Mouse (Mus musculus): ENCODE data around the gene Hhex. TPM values are rescaled to one million over a fixed set of nuclear protein-coding genes. Genes with fewer than 3 reads are reported as not detected.

Hhex gene
- polyA plus RNA-seq, 2 experiments, result 4.5 to 8.0 TPM

DNA sequence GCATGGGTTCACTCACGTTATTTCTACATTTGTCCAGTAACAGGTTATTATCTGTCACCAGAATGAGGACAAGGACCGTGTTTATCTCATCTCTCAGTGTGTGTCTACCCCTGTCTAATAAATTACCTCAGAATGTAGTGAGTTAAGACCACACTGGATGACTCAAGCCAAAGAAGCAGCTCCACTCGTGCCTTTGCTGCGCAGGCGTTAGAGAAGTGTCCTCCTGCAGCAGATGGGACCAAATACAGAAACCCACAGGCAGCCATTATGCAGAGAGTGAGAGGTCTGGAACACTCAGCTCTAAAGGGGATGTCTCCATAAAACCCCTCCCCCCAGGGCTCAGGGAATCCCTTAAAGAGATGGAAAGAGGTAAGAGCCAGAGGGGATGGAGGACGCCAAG, 50.2 kb downstream of the Hhex start:
- TF ChIP-seq POLR2A (IDR thresholded peaks at IDR 0.05; ENCODE audit: borderline replicate concordance, extremely low read depth, insufficient read depth, insufficient read length), result no peak
- no peak overlapping the region for H3K9ac ChIP-seq (ENCODE audit: low read depth, low read length, severe bottlenecking)
- H3K36me3 ChIP-seq (ENCODE audit: control insufficient read depth, insufficient read depth, low read length), result no peaks in the 10 kb centered on the region
- no peak for ATAC-seq (ENCODE audit: low FRiP score, low read depth)
- H3K4me1 ChIP-seq (ENCODE audit: control insufficient read depth, insufficient read depth, low read length), result no peaks in the 10 kb centered on the region
- H3K4me3 ChIP-seq (replicated peaks; ENCODE audit: low read length), result no peak overlapping the region
- 72% methylated on average over 6 of the region's 6 CpGs for WGBS
- no peak overlapping the region for H3K4me2 ChIP-seq (replicated peaks; ENCODE audit: low read depth, low read length, severe bottlenecking)
- H3K27ac ChIP-seq (replicated peaks; ENCODE audit: low read depth, low read length), result no peak overlapping the region
- no peaks in the 10 kb centered on the region for H3K27me3 ChIP-seq (ENCODE audit: control insufficient read depth, insufficient read depth, low read length)
- DNase-seq (ENCODE audit: low spot score), result no peak
- H3K9me3 ChIP-seq (ENCODE audit: control insufficient read depth, low read length), result no peaks in the 10 kb centered on the region

DNA sequence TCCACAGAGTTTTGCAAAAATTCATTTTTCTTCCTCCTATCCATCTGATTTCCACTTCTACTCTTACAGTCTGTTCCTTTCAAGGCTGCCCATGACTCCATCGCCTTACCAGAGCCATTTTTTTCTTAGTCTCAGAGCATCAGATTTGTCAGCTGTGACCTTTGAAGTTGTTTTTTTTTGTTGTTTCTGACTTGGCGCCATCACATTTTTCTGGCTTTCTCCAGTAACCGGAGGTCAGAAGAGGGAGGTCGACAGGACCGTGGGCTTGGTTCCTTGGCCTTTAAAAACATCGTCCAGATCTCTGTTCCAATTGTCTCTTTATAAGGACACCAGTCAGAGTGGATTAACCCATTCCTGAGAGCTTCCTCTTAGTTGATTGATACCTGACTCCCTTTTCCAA, 52.2 kb downstream of the Hhex start:
- H3K36me3 ChIP-seq (ENCODE audit: control insufficient read depth, insufficient read depth, low read length), result no peaks in the 10 kb centered on the region
- DNase-seq (ENCODE audit: low spot score) (no peak), ATAC-seq (ENCODE audit: low FRiP score, low read depth) (no peak)
- H3K4me1 ChIP-seq (ENCODE audit: control insufficient read depth, insufficient read depth, low read length), result no peaks in the 10 kb centered on the region
- no peaks in the 10 kb centered on the region for H3K9me3 ChIP-seq (ENCODE audit: control insufficient read depth, low read length)
- H3K27me3 ChIP-seq (ENCODE audit: control insufficient read depth, insufficient read depth, low read length), result no peaks in the 10 kb centered on the region
- WGBS, result 86% methylated on average over 6 of the region's 6 CpGs
- no peak overlapping the region for H3K9ac ChIP-seq (ENCODE audit: low read depth, low read length, severe bottlenecking)
- no peak overlapping the region for H3K4me2 ChIP-seq (replicated peaks; ENCODE audit: low read depth, low read length, severe bottlenecking)
- H3K27ac ChIP-seq (replicated peaks; ENCODE audit: low read depth, low read length), result no peak overlapping the region
- H3K4me3 ChIP-seq (replicated peaks; ENCODE audit: low read length), result no peak overlapping the region
- no peak for TF ChIP-seq POLR2A (IDR thresholded peaks at IDR 0.05; ENCODE audit: borderline replicate concordance, extremely low read depth, insufficient read depth, insufficient read length)

DNA sequence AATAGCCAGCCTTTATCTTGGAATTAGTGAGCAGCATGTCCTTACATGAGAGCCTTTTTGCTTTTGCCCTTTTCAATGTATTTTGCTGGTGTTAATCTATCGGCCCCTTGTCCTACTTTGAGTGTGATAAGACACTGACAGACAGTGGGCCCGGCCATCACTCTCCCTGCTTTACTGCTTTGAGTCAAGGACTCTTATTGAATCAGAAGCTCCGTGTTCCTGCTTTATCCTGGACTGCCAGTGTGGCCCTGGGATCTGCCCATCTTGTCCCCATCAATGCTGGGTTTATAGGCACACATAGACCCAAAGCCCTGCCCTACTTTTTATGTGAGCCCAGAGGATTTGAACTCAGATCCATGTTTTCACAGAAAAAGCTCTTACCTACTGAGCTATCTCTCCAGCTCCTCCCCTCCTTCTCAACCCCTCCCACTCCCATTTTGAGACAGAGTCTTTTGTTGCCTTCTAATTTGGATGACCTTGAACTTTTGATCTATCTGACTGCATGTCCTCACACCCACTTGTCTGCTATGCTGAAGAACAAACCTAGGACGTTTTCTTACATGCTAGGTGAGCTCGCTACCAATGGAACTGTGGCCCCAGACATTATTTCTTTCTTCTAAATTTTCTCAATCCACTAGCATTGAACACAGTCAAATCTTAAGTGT, 53.3 kb downstream of the Hhex start:
- H3K36me3 ChIP-seq (ENCODE audit: control insufficient read depth, insufficient read depth, low read length), result no peaks in the 10 kb centered on the region
- TF ChIP-seq POLR2A (IDR thresholded peaks at IDR 0.05; ENCODE audit: borderline replicate concordance, extremely low read depth, insufficient read depth, insufficient read length), result no peak
- no peaks in the 10 kb centered on the region for H3K27me3 ChIP-seq (ENCODE audit: control insufficient read depth, insufficient read depth, low read length)
- no peak for DNase-seq (ENCODE audit: low spot score)
- H3K27ac ChIP-seq (replicated peaks; ENCODE audit: low read depth, low read length), result no peak overlapping the region
- WGBS, result 87% methylated on average over 5 of the region's 5 CpGs
- H3K9me3 ChIP-seq (ENCODE audit: control insufficient read depth, low read length), result no peaks in the 10 kb centered on the region
- H3K9ac ChIP-seq (ENCODE audit: low read depth, low read length, severe bottlenecking), result no peak overlapping the region
- H3K4me1 ChIP-seq (ENCODE audit: control insufficient read depth, insufficient read depth, low read length), result no peaks in the 10 kb centered on the region
- ATAC-seq (ENCODE audit: low FRiP score, low read depth), result no peak
- H3K4me3 ChIP-seq (replicated peaks; ENCODE audit: low read length), result no peak overlapping the region
- no peak overlapping the region for H3K4me2 ChIP-seq (replicated peaks; ENCODE audit: low read depth, low read length, severe bottlenecking)

DNA sequence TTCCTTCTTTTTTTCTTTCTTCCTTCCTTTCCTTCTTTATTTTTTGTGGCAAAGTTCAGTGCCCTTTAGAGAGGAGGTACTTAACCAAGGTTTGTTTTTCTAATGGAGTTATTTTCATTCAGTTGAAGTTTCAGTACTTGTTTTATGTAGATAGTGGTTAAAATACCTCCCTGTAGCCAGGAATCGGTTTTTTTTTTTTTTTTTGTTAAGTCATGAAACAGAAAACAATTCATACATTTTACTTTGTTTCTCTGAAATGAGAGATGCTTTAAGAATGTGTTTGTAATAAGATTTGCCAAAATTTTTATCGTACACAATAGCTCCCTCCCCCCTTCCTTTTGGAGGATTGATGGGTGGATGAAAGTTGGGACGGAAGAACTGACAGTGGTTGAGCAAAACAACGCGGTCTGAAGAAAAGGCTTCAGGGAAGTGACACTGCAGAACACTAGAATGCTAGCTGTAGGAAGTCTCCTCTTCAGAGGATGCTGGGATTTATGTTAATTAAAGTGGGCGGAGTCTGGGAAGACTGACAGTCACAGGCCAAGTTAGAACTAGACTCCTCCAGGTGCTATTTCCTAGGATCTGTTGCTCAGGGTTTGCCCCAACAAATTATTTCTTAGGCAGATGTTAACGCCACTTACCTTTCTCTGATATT, 54.1 kb downstream of the Hhex start:
- DNase-seq (ENCODE audit: low spot score) (no peak), ATAC-seq (ENCODE audit: low FRiP score, low read depth) (no peak)
- H3K4me3 ChIP-seq (replicated peaks; ENCODE audit: low read length), result no peak overlapping the region
- TF ChIP-seq POLR2A (IDR thresholded peaks at IDR 0.05; ENCODE audit: borderline replicate concordance, extremely low read depth, insufficient read depth, insufficient read length), result no peak
- no peaks in the 10 kb centered on the region for H3K4me1 ChIP-seq (ENCODE audit: control insufficient read depth, insufficient read depth, low read length)
- WGBS, result 71% methylated on average over 7 of the region's 7 CpGs
- H3K9ac ChIP-seq (ENCODE audit: low read depth, low read length, severe bottlenecking), result no peak overlapping the region
- H3K27me3 ChIP-seq (ENCODE audit: control insufficient read depth, insufficient read depth, low read length), result no peaks in the 10 kb centered on the region
- H3K4me2 ChIP-seq (replicated peaks; ENCODE audit: low read depth, low read length, severe bottlenecking), result no peak overlapping the region
- H3K9me3 ChIP-seq (ENCODE audit: control insufficient read depth, low read length), result no peaks in the 10 kb centered on the region
- no peaks in the 10 kb centered on the region for H3K36me3 ChIP-seq (ENCODE audit: control insufficient read depth, insufficient read depth, low read length)
- no peak overlapping the region for H3K27ac ChIP-seq (replicated peaks; ENCODE audit: low read depth, low read length)

Other genes starting within 250 kb of the Hhex start
- 65.3 and 67.0 TPM in 2 replicates for gene March5, start 227.3 kb upstream of the Hhex start, polyA plus RNA-seq (2012; rRNA removed)
- 106 and 112 TPM in 2 replicates for gene March5, start 227.3 kb upstream of the Hhex start, polyA plus RNA-seq (2014; fragmentation: Nextera tagmentation; extraction: Ambion mirVana)
- gene Cpeb3, start 226.2 kb upstream of the Hhex start, polyA plus RNA-seq (2012; rRNA removed), result 1.4 and 2.2 TPM in 2 replicates
- gene Cpeb3, start 226.2 kb upstream of the Hhex start, polyA plus RNA-seq (2014; fragmentation: Nextera tagmentation; extraction: Ambion mirVana), result 1.4 and 1.6 TPM in 2 replicates
- 22.5 and 23.3 TPM in 2 replicates for gene Ide, start 97.0 kb upstream of the Hhex start, polyA plus RNA-seq (2012; rRNA removed)
- 49.9 and 50.2 TPM in 2 replicates for gene Ide, start 97.0 kb upstream of the Hhex start, polyA plus RNA-seq (2014; fragmentation: Nextera tagmentation; extraction: Ambion mirVana)
- gene Kif11, start 58.4 kb upstream of the Hhex start, polyA plus RNA-seq (2012; rRNA removed), result 39.8 and 46.7 TPM in 2 replicates
- gene Kif11, start 58.4 kb upstream of the Hhex start, polyA plus RNA-seq (2014; fragmentation: Nextera tagmentation; extraction: Ambion mirVana), result 47.1 and 51.3 TPM in 2 replicates
- 4.4 and 5.3 TPM in 2 replicates for gene Exoc6, start 115.6 kb downstream of the Hhex start, polyA plus RNA-seq (2012; rRNA removed)
- gene Exoc6, start 115.6 kb downstream of the Hhex start, polyA plus RNA-seq (2014; fragmentation: Nextera tagmentation; extraction: Ambion mirVana), result 8.8 and 9.0 TPM in 2 replicates

Measured in limb, embryonic 14.5 days (tissue).